Mouse (Mus musculus): Measurements from ENCODE around the gene Ubn2. TPM values are rescaled to one million over a fixed set of nuclear protein-coding genes. Genes with fewer than 3 reads are reported as not detected.
"Not testable (repeated sequence)": the region's sequence is repeated elsewhere in the genome, so short reads cannot be mapped to it uniquely, and the experiment has no call there.

Gene Ubn2
- polyA plus RNA-seq, 1 experiment from 2014 or later, result 14.7 TPM

GRCm38 (mm10) chr6:38547005-38547404 is 113.3 kb downstream of the Ubn2 start:
- not testable (repeated sequence) for H3K9ac ChIP-seq (ENCODE audit: low read length); H3K4me3 ChIP-seq (ENCODE audit: low read depth, low read length)
- 90% methylated on average over 2 of the region's 2 CpGs for WGBS

GRCm38 (mm10) chr6:38547707-38548106 is 114.0 kb downstream of the Ubn2 start:
- no peaks in the 10 kb centered on the region for H3K9me3 ChIP-seq (ENCODE audit: control insufficient read depth, low read length)
- no peaks in the 10 kb centered on the region for H3K36me3 ChIP-seq (ENCODE audit: control insufficient read depth, insufficient read depth, low read length)
- ATAC-seq (replicated peaks; ENCODE audit: low FRiP score, low TSS enrichment, low read depth) (no peak), DNase-seq (ENCODE audit: low spot score) (no peak)
- WGBS, result 76% methylated on average over 1 of the region's 1 CpGs
- no peak overlapping the region for H3K4me2 ChIP-seq (ENCODE audit: low read length)
- H3K27me3 ChIP-seq (replicated peaks; ENCODE audit: control insufficient read depth, insufficient read depth, low read length), result no peaks in the 10 kb centered on the region
- H3K27ac ChIP-seq (ENCODE audit: low read depth), result no peak overlapping the region
- no peaks in the 10 kb centered on the region for H3K4me1 ChIP-seq (replicated peaks; ENCODE audit: control insufficient read depth, insufficient read depth, low read length)
- no peak overlapping the region for H3K9ac ChIP-seq (ENCODE audit: low read length)
- no peak overlapping the region for H3K4me3 ChIP-seq (ENCODE audit: low read depth, low read length)

More at GRCm38 (mm10) chr6:38547005-38547404, 113.3 kb downstream of the Ubn2 start:
- not testable (repeated sequence) for H3K36me3 ChIP-seq (ENCODE audit: control insufficient read depth, insufficient read depth, low read length); H3K4me1 ChIP-seq (replicated peaks; ENCODE audit: control insufficient read depth, insufficient read depth, low read length); H3K4me2 ChIP-seq (ENCODE audit: low read length); H3K27me3 ChIP-seq (replicated peaks; ENCODE audit: control insufficient read depth, insufficient read depth, low read length); H3K27ac ChIP-seq (ENCODE audit: low read depth); ATAC-seq (replicated peaks; ENCODE audit: low FRiP score, low TSS enrichment, low read depth); DNase-seq (ENCODE audit: low spot score); H3K9me3 ChIP-seq (ENCODE audit: control insufficient read depth, low read length)

- not testable (repeated sequence) for H3K9ac ChIP-seq (ENCODE audit: low read length); DNase-seq (ENCODE audit: low spot score); H3K27ac ChIP-seq (ENCODE audit: low read depth); H3K36me3 ChIP-seq (ENCODE audit: control insufficient read depth, insufficient read depth, low read length); H3K27me3 ChIP-seq (replicated peaks; ENCODE audit: control insufficient read depth, insufficient read depth, low read length); H3K4me2 ChIP-seq (ENCODE audit: low read length); ATAC-seq (replicated peaks; ENCODE audit: low FRiP score, low TSS enrichment, low read depth); H3K4me3 ChIP-seq (ENCODE audit: low read depth, low read length); H3K9me3 ChIP-seq (ENCODE audit: control insufficient read depth, low read length); H3K4me1 ChIP-seq (replicated peaks; ENCODE audit: control insufficient read depth, insufficient read depth, low read length)
- 94% methylated on average over 7 of the region's 7 CpGs for WGBS
These were observed 114.8 kb downstream of the Ubn2 start for GRCm38 (mm10) chr6:38548595-38548994.

- H3K27me3 ChIP-seq (replicated peaks; ENCODE audit: control insufficient read depth, insufficient read depth, low read length); H3K4me1 ChIP-seq (replicated peaks; ENCODE audit: control insufficient read depth, insufficient read depth, low read length); H3K9me3 ChIP-seq (ENCODE audit: control insufficient read depth, low read length); H3K36me3 ChIP-seq (ENCODE audit: control insufficient read depth, insufficient read depth, low read length); DNase-seq (ENCODE audit: low spot score); ATAC-seq (replicated peaks; ENCODE audit: low FRiP score, low TSS enrichment, low read depth): not testable (repeated sequence)
- Histone ChIP-seq H3K4me2 (ENCODE audit: low read length) (peak overlapping the region; percentile 59), H3K9ac (ENCODE audit: low read length) (peak overlapping the region; percentile 91), H3K4me3 (ENCODE audit: low read depth, low read length) (peak overlapping the region; percentile 64), H3K27ac (ENCODE audit: low read depth) (peak overlapping the region; percentile 99; the same call in 1 of the 2 replicates)
- WGBS, result 74% methylated on average over 6 of the region's 6 CpGs
These were observed 116.1 kb downstream of the Ubn2 start for GRCm38 (mm10) chr6:38549840-38550239.

- DNase-seq (ENCODE audit: low spot score), result peak; percentile 95
- Histone ChIP-seq H3K9me3 (ENCODE audit: control insufficient read depth, low read length) (no peaks in the 10 kb centered on the region), H3K4me1 (replicated peaks; ENCODE audit: control insufficient read depth, insufficient read depth, low read length) (peaks cover 4% of the 10 kb centered on the region; the same call in 1 of the 2 replicates), H3K4me3 (ENCODE audit: low read depth, low read length) (peak overlapping the region; percentile 64), H3K27ac (ENCODE audit: low read depth) (peak overlapping the region; percentile 99), H3K4me2 (ENCODE audit: low read length) (peak overlapping the region; percentile 59), H3K27me3 (replicated peaks; ENCODE audit: control insufficient read depth, insufficient read depth, low read length) (no peaks in the 10 kb centered on the region), H3K9ac (ENCODE audit: low read length) (peak overlapping the region; percentile 91), H3K36me3 (ENCODE audit: control insufficient read depth, insufficient read depth, low read length) (0 out of 2 replicates have a peak, but pooled peaks cover 1% of the 10 kb centered on the region)
- 6% methylated on average over 28 of the region's 28 CpGs for WGBS
- ATAC-seq (replicated peaks; ENCODE audit: low FRiP score, low TSS enrichment, low read depth), result peak; percentile 38
These were observed 116.7 kb downstream of the Ubn2 start for GRCm38 (mm10) chr6:38550250-38551061.

- peak; percentile 89 for ATAC-seq (replicated peaks; ENCODE audit: low FRiP score, low TSS enrichment, low read depth)
- Histone ChIP-seq H3K36me3 (ENCODE audit: control insufficient read depth, insufficient read depth, low read length) (peaks cover 10% of the 10 kb centered on the region; the same call in 1 of the 2 replicates), H3K27ac (ENCODE audit: low read depth) (peak within 1 kb of the TSS; percentile 99), H3K27me3 (replicated peaks; ENCODE audit: control insufficient read depth, insufficient read depth, low read length) (no peaks in the 10 kb centered on the region), H3K4me2 (ENCODE audit: low read length) (peak within 1 kb of the TSS; percentile 59), H3K4me3 (ENCODE audit: low read depth, low read length) (peak within 1 kb of the TSS; percentile 64), H3K4me1 (replicated peaks; ENCODE audit: control insufficient read depth, insufficient read depth, low read length) (peaks cover 4% of the 10 kb centered on the region; the same call in 1 of the 2 replicates), H3K9me3 (ENCODE audit: control insufficient read depth, low read length) (no peaks in the 10 kb centered on the region), H3K9ac (ENCODE audit: low read length) (peak within 1 kb of the TSS; percentile 91)
- WGBS, result under 1% methylated on average over 93 of the region's 98 CpGs
- DNase-seq (ENCODE audit: low spot score), result peak; percentile 96
These were observed 117.6 kb downstream of the Ubn2 start, which contains the start of gene Luc7l2 for GRCm38 (mm10) chr6:38551062-38551988. Luc7l2 (plus strand) TSS chr6:38551334.

GRCm38 (mm10) chr6:38551989-38552635 is 118.4 kb downstream of the Ubn2 start:
- Histone ChIP-seq H3K36me3 (ENCODE audit: control insufficient read depth, insufficient read depth, low read length) (peaks cover 12% of the 10 kb centered on the region; the same call in 1 of the 2 replicates), H3K9ac (ENCODE audit: low read length) (peak overlapping the region; percentile 91), H3K27ac (ENCODE audit: low read depth) (peak overlapping the region; percentile 99), H3K9me3 (ENCODE audit: control insufficient read depth, low read length) (no peaks in the 10 kb centered on the region), H3K4me2 (ENCODE audit: low read length) (peak overlapping the region; percentile 55), H3K4me1 (replicated peaks; ENCODE audit: control insufficient read depth, insufficient read depth, low read length) (peaks cover 4% of the 10 kb centered on the region; the same call in 1 of the 2 replicates), H3K4me3 (ENCODE audit: low read depth, low read length) (peak overlapping the region; percentile 64), H3K27me3 (replicated peaks; ENCODE audit: control insufficient read depth, insufficient read depth, low read length) (no peaks in the 10 kb centered on the region)
- ATAC-seq (replicated peaks; ENCODE audit: low FRiP score, low TSS enrichment, low read depth) (peak; percentile 94), DNase-seq (ENCODE audit: low spot score) (peak; percentile 98)
- under 1% methylated on average over 29 of the region's 32 CpGs for WGBS

- H3K9ac ChIP-seq (ENCODE audit: low read length), result peak overlapping the region; percentile 91
- peak overlapping the region; percentile 99; the same call in 1 of the 2 replicates for H3K27ac ChIP-seq (ENCODE audit: low read depth)
- no peak for ATAC-seq (replicated peaks; ENCODE audit: low FRiP score, low TSS enrichment, low read depth)
- DNase-seq (ENCODE audit: low spot score), result no peak
- 18% methylated on average over 5 of the region's 5 CpGs for WGBS
- H3K4me3 ChIP-seq (ENCODE audit: low read depth, low read length), result peak overlapping the region; percentile 64
- peak overlapping the region; percentile 55 for H3K4me2 ChIP-seq (ENCODE audit: low read length)
- H3K4me1 ChIP-seq (replicated peaks; ENCODE audit: control insufficient read depth, insufficient read depth, low read length), result peaks cover 4% of the 10 kb centered on the region; the same call in 1 of the 2 replicates
- H3K9me3 ChIP-seq (ENCODE audit: control insufficient read depth, low read length), result no peaks in the 10 kb centered on the region
- H3K36me3 ChIP-seq (ENCODE audit: control insufficient read depth, insufficient read depth, low read length), result peaks cover 16% of the 10 kb centered on the region
- no peaks in the 10 kb centered on the region for H3K27me3 ChIP-seq (replicated peaks; ENCODE audit: control insufficient read depth, insufficient read depth, low read length)
These were observed 118.9 kb downstream of the Ubn2 start for GRCm38 (mm10) chr6:38552636-38553000.
